Mouse (Mus musculus) midbrain, embryonic 16.5 days (tissue): ENCODE results near the gene Olfr424. TPM values are rescaled to one million over a fixed set of nuclear protein-coding genes. Genes with fewer than 3 reads are reported as not detected.

ENCODE experiments used
- ATAC-seq: fragments of 200-750 bp; cut with Nextera tagmentation; 2 replicates; pipeline ENCODE4 v1.8.0; 2017; ENCODE audit warnings: moderate TSS enrichment
- H3K27ac ChIP-seq: fragments of 300-500 bp; sonication (generic); 2 replicates; pipeline ENCODE4 v1.5.1; 2014; ENCODE audit warnings: mild to moderate bottlenecking, low read length, mixed read lengths
- H3K27me3 ChIP-seq: fragments of 300-500 bp; sonication (generic); 2 replicates; pipeline ENCODE4 v1.6.1; 2014; ENCODE audit warnings: low read depth, low read length, mixed read lengths; ENCODE audit not compliant: control insufficient read depth, insufficient read depth
- H3K36me3 ChIP-seq: fragments of 300-500 bp; sonication (generic); 2 replicates; pipeline ENCODE4 v1.6.1; 2014; ENCODE audit warnings: mild to moderate bottlenecking, low read length, moderate library complexity, mixed read lengths; ENCODE audit not compliant: control insufficient read depth, insufficient read depth
- H3K4me1 ChIP-seq: fragments of 300-500 bp; sonication (generic); 2 replicates; pipeline ENCODE4 v1.6.1; 2014; ENCODE audit warnings: mild to moderate bottlenecking, low read length, mixed read lengths; ENCODE audit not compliant: control insufficient read depth, insufficient read depth
- H3K4me2 ChIP-seq: fragments of 300-500 bp; sonication (generic); 2 replicates; pipeline ENCODE4 v1.6.1; 2014; ENCODE audit warnings: mild to moderate bottlenecking, low read length, mixed read lengths
- H3K4me3 ChIP-seq: fragments of 300-500 bp; sonication (generic); 2 replicates; pipeline ENCODE4 v1.5.1; 2014; ENCODE audit warnings: low read depth, mild to moderate bottlenecking, low read length, moderate library complexity, mixed read lengths
- H3K9ac ChIP-seq: fragments of 300-500 bp; sonication (generic); 2 replicates; pipeline ENCODE4 v1.6.1; 2014; ENCODE audit warnings: low read depth, low read length, mixed read lengths
- H3K9me3 ChIP-seq: fragments of 300-500 bp; sonication (generic); replicated peaks from 2 replicates; pipeline ENCODE4 v1.6.1; 2014; ENCODE audit warnings: mild to moderate bottlenecking, low read length, mixed read lengths; ENCODE audit not compliant: control insufficient read depth, poor library complexity, severe bottlenecking
- WGBS: fragments of 180-500 bp; shearing (Covaris S2); extraction: QIAGEN DNeasy Blood & Tissue Kit; methylation state at CpG from one replicate; pipeline ENCODE4 v1.1.7; 2014; 5-methylcytosine and 5-hydroxymethylcytosine counted together
- polyA plus RNA-seq: library from polyadenylated mRNA; unstranded; fragments of >200 nt; fragmentation: Nextera tagmentation; extraction: Ambion mirVana; gene quantifications from 2 replicates; pipeline ENCODE4 v1.2.1, GENCODE M21; 2015

Gene Olfr424
- not detected in 2 replicates for polyA plus RNA-seq

GRCm38 (mm10) chr1:174131217-174131616, at the start of gene Olfr424:
Gene Olfr424, plus strand, starts transcription at chr1:174131517.
- Histone ChIP-seq H3K4me2 (no peak within 1 kb of the TSS), H3K36me3 (no peaks in the 10 kb centered on the region), H3K27ac (no peak within 1 kb of the TSS), H3K27me3 (no peaks in the 10 kb centered on the region), H3K9me3 (no peaks in the 10 kb centered on the region), H3K4me1 (no peaks in the 10 kb centered on the region), H3K9ac (no peak within 1 kb of the TSS), H3K4me3 (no peak within 1 kb of the TSS)
- ATAC-seq, result no peak
- 73% methylated on average over 3 of the region's 3 CpGs for whole genome bisulfite sequencing

GRCm38 (mm10) chr1:174084031-174084430, 47.3 kb upstream of the Olfr424 start, which contains the start of gene Olfr429:
Gene Olfr429, plus strand, starts transcription at chr1:174084331.
- Histone ChIP-seq H3K4me2 (no peak within 1 kb of the TSS), H3K27ac (no peak within 1 kb of the TSS), H3K9ac (no peak within 1 kb of the TSS), H3K36me3 (no peaks in the 10 kb centered on the region), H3K4me1 (no peaks in the 10 kb centered on the region), H3K9me3 (no peaks in the 10 kb centered on the region), H3K4me3 (no peak within 1 kb of the TSS), H3K27me3 (no peaks in the 10 kb centered on the region)
- WGBS, result 98% methylated on average over 2 of the region's 2 CpGs
- ATAC-seq, result no peak

- no peaks in the 10 kb centered on the region for H3K27me3 ChIP-seq
- H3K4me1 ChIP-seq, result no peaks in the 10 kb centered on the region
- no peak within 1 kb of the TSS for H3K4me2 ChIP-seq
- no peaks in the 10 kb centered on the region for H3K36me3 ChIP-seq
- 95% methylated on average over 1 of the region's 1 CpGs for WGBS
- ATAC-seq, result no peak
- no peak within 1 kb of the TSS for H3K9ac ChIP-seq
- H3K9me3 ChIP-seq, result no peaks in the 10 kb centered on the region
- H3K4me3 ChIP-seq, result no peak within 1 kb of the TSS
- H3K27ac ChIP-seq, result no peak within 1 kb of the TSS
These were observed 34.7 kb upstream of the Olfr424 start, which contains the start of gene Olfr427 for GRCm38 (mm10) chr1:174096591-174096990. Gene Olfr427, plus strand, starts transcription at chr1:174096891.

DNA sequence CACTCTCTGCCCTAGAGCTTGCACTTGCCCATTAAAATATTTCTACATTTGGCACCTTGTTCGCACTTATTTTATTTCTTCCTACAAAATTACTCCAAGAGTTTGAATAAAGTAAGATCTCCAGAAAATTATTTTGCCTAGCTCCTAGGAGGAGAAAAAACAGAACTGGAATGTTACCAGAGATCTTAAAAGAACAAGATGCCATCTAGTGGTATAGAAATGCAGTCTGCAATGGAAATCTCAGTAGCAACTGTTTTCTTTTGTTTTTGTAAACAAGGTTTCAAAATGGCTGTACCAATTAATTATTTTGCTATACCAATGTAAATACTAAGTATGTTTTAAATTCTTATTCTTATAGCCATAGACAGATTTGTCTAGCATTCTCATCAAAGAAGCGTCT, 27.6 kb upstream of the Olfr424 start:
- H3K27ac ChIP-seq, result no peak overlapping the region
- H3K4me3 ChIP-seq, result no peak overlapping the region
- H3K9ac ChIP-seq, result no peak overlapping the region
- H3K4me2 ChIP-seq, result no peak overlapping the region
- no peaks in the 10 kb centered on the region for H3K27me3 ChIP-seq
- 70% methylated on average over 2 of the region's 2 CpGs for WGBS
- H3K36me3 ChIP-seq, result no peaks in the 10 kb centered on the region
- ATAC-seq, result no peak
- H3K9me3 ChIP-seq, result no peaks in the 10 kb centered on the region
- no peaks in the 10 kb centered on the region for H3K4me1 ChIP-seq

GRCm38 (mm10) chr1:174121062-174121461, 10.3 kb upstream of the Olfr424 start, which contains the start of gene Olfr231:
Gene Olfr231, minus strand, starts transcription at chr1:174121162.
- H3K9ac ChIP-seq, result no peak within 1 kb of the TSS
- no peaks in the 10 kb centered on the region for H3K9me3 ChIP-seq
- no peak within 1 kb of the TSS for H3K4me3 ChIP-seq
- no peaks in the 10 kb centered on the region for H3K36me3 ChIP-seq
- no peaks in the 10 kb centered on the region for H3K27me3 ChIP-seq
- H3K4me1 ChIP-seq, result no peaks in the 10 kb centered on the region
- 60% methylated on average over 2 of the region's 2 CpGs for WGBS
- no peak within 1 kb of the TSS for H3K4me2 ChIP-seq
- no peak for ATAC-seq
- H3K27ac ChIP-seq, result no peak within 1 kb of the TSS

GRCm38 (mm10) chr1:174131999-174132398, 682 bp downstream of the Olfr424 start:
- 41% methylated on average over 3 of the region's 3 CpGs for WGBS
- no peak overlapping the region for H3K9ac ChIP-seq
- H3K9me3 ChIP-seq, result no peaks in the 10 kb centered on the region
- H3K36me3 ChIP-seq, result no peaks in the 10 kb centered on the region
- no peak overlapping the region for H3K4me3 ChIP-seq
- H3K4me1 ChIP-seq, result no peaks in the 10 kb centered on the region
- ATAC-seq, result no peak
- H3K4me2 ChIP-seq, result no peak overlapping the region
- H3K27ac ChIP-seq, result no peak overlapping the region
- no peaks in the 10 kb centered on the region for H3K27me3 ChIP-seq

DNA sequence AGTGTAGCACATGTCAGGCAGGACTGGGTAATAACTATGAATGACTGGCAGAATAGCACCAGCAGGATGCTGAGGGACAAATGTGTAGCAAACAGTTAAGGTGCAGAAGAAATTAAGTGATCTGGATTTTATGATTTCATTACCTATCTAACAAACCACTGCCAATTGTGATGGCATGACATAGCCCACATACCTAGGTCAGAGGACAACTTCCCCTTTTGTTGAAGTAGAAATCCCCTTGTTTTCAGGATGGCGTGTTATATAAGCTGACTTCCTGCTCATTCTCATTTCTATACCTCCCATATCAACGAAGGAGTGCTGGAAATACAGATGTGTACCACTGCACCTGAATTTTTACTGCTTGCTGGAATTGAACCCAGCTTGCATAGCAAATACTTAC, 10.1 kb downstream of the Olfr424 start:
- H3K9me3 ChIP-seq, result no peaks in the 10 kb centered on the region
- H3K27ac ChIP-seq, result no peak overlapping the region
- ATAC-seq, result no peak
- H3K36me3 ChIP-seq, result no peaks in the 10 kb centered on the region
- no peak overlapping the region for H3K4me2 ChIP-seq
- H3K4me3 ChIP-seq, result no peak overlapping the region
- H3K4me1 ChIP-seq, result no peaks in the 10 kb centered on the region
- H3K9ac ChIP-seq, result no peak overlapping the region
- no peaks in the 10 kb centered on the region for H3K27me3 ChIP-seq
- WGBS, result 72% methylated on average over 2 of the region's 2 CpGs

DNA sequence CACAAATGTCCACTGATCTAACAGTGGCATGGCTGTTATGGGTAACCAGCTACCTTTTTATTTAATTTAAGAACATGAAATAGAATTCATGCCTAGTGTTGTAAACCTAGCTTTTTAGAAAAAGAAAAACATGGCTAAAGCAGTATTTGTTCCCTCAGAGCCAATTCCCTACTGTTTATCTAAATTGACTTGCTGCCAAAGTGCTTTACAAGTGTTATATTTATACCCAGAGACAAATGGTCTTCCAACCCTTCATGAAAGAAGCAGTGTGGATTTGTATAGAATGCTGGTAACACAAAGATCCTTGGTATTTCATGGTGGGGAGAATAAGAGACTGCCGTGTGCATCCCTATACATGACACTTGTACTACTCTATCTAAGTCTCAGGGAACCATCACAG, 15.4 kb downstream of the Olfr424 start:
- no peak overlapping the region for H3K4me3 ChIP-seq

GRCm38 (mm10) chr1:174149289-174149688, 18.0 kb downstream of the Olfr424 start:
- H3K4me3 ChIP-seq, result no peak overlapping the region
- no peak for ATAC-seq
- no peaks in the 10 kb centered on the region for H3K4me1 ChIP-seq
- H3K27ac ChIP-seq, result no peak overlapping the region
- no peaks in the 10 kb centered on the region for H3K27me3 ChIP-seq
- no peaks in the 10 kb centered on the region for H3K36me3 ChIP-seq
- H3K9me3 ChIP-seq, result no peaks in the 10 kb centered on the region
- no peak overlapping the region for H3K4me2 ChIP-seq
- no peak overlapping the region for H3K9ac ChIP-seq
- WGBS, result 86% methylated on average over 2 of the region's 2 CpGs

More for the DNA sequence above, 15.4 kb downstream of the Olfr424 start:
- no peaks in the 10 kb centered on the region for H3K36me3 ChIP-seq
- no peak for ATAC-seq
- no peaks in the 10 kb centered on the region for H3K27me3 ChIP-seq
- no peaks in the 10 kb centered on the region for H3K4me1 ChIP-seq
- no peak overlapping the region for H3K27ac ChIP-seq
- 81% methylated on average over 1 of the region's 1 CpGs for WGBS
- H3K9ac ChIP-seq, result no peak overlapping the region
- H3K4me2 ChIP-seq, result no peak overlapping the region
- no peaks in the 10 kb centered on the region for H3K9me3 ChIP-seq
